Mouse (Mus musculus) E14TG2a.4 (cell line): ENCODE data around the gene Cdh1.

ENCODE experiments used
- CTCF ChIP-seq: conservative IDR thresholded peaks from 2 replicates; pipeline ENCODE4 v1.5.1; 2014; ENCODE audit warnings: low read length
- NANOG ChIP-seq: IDR thresholded peaks from 2 replicates; pipeline ENCODE4 v1.6.1; 2014; ENCODE audit warnings: borderline replicate concordance, low read length, mixed read lengths

DNA sequence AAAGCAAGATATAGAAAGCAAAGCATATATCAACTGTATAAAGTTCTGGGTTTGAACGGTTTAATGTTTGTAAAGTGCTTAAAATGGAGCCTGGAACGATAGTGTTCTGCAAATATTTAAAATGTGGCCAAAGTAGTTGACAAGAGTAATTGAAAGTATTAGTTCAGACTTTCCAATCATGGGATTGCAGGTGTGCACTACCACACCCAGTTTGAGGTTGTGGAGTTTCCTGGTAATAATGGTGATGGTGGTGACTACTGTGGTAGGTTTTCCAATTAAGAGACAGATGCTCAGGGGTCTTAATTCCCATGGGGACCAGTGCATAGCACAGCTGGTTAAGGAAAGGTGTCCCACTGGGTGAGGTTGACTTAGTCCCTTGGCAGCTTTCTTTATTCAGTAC, 43.0 kb downstream of the Cdh1 start:
- no peak for TF ChIP-seq CTCF
- TF ChIP-seq NANOG = no peak
